Mouse (Mus musculus) bone marrow macrophage, adult 2 months (primary cell): ENCODE measurements around the gene Macrod2. TPM values are rescaled to one million over a fixed set of nuclear protein-coding genes. Genes with fewer than 3 reads are reported as not detected.

Source experiments
- H3K27ac ChIP-seq: 2 replicates; pipeline ENCODE4 v1.5.1; 2012; ENCODE audit warnings: low read depth, low read length; ENCODE audit not compliant: insufficient read depth
- H3K4me1 ChIP-seq: 2 replicates; pipeline ENCODE4 v1.6.1; 2012; ENCODE audit warnings: low read length; ENCODE audit not compliant: control insufficient read depth, insufficient read depth
- H3K4me3 ChIP-seq: 2 replicates; pipeline ENCODE4 v1.5.1; 2012; ENCODE audit warnings: mild to moderate bottlenecking, low read length, moderate library complexity; ENCODE audit not compliant: insufficient read depth
- CTCF ChIP-seq: IDR thresholded peaks from 2 replicates; pipeline ENCODE4 v1.5.1; 2012; ENCODE audit warnings: low read depth, mild to moderate bottlenecking, low read length, moderate library complexity
- POLR2A ChIP-seq: IDR thresholded peaks from 2 replicates; pipeline ENCODE4 v1.6.1; 2012; ENCODE audit warnings: mild to moderate bottlenecking, low read depth, low read length, borderline replicate concordance
- polyA plus RNA-seq: library from polyadenylated mRNA; stranded (reverse); fragments of >200 nt; gene quantifications from 2 replicates; pipeline ENCODE4 v1.2.4, GENCODE M21; 2012; ENCODE audit not compliant: missing spikeins, insufficient read depth, insufficient read length

Macrod2 gene
- polyA plus RNA-seq, 1 experiment = 3.0 TPM

DNA sequence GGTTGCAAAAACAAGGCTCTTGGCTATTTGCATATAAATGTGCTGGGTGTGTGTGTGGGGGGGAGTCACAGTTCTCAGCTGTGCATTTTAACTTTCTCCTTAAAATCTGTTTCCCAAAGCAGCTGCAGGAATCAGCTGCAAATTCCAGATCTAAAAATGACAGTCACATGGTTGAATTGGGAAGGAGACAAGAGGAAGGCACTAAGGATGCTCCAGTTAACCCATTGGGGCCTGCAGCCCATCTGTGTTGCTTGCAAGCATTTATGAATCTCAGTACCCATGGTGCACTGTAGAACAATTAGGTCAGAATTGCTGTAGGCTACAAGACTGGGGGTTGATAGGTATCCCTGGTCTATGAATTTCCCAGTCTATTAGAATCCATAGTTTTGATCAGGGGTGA, 2008.3 kb downstream of the Macrod2 start:
- TF ChIP-seq CTCF (no peak), POLR2A (no peak)

DNA sequence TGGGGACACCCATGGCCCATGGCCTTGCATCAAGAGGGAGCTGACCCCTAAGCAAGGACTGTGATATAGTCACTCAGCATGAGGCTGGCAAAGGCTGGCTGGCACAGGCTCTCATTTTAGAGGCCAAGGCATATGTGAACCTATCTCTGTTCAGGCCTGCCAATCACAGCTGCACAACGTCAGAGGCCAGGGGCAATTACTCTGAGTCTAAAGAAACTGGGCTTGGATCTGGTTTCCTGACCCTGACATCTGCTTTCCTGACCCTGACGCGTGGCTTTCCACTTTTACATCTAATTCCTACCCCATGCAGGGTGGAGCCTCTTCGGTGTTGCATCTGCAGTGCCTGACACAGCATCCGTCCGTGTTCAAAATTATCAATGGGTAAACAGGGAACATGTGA, 2009.2 kb downstream of the Macrod2 start:
- Histone ChIP-seq H3K4me1 (no peaks in the 10 kb centered on the region), H3K27ac (no peak overlapping the region), H3K4me3 (no peak overlapping the region)
- TF ChIP-seq CTCF (no peak), POLR2A (no peak)

More for the DNA sequence above, 2008.3 kb downstream of the Macrod2 start:
- Histone ChIP-seq H3K27ac (no peak overlapping the region), H3K4me3 (no peak overlapping the region), H3K4me1 (no peaks in the 10 kb centered on the region)

- no peak overlapping the region for H3K4me3 ChIP-seq
- H3K27ac ChIP-seq = no peak overlapping the region
- TF ChIP-seq CTCF (no peak), POLR2A (no peak)
- no peaks in the 10 kb centered on the region for H3K4me1 ChIP-seq
Observed at GRCm38 (mm10) chr2:142407341-142407740, 2012.2 kb downstream of the Macrod2 start.

DNA sequence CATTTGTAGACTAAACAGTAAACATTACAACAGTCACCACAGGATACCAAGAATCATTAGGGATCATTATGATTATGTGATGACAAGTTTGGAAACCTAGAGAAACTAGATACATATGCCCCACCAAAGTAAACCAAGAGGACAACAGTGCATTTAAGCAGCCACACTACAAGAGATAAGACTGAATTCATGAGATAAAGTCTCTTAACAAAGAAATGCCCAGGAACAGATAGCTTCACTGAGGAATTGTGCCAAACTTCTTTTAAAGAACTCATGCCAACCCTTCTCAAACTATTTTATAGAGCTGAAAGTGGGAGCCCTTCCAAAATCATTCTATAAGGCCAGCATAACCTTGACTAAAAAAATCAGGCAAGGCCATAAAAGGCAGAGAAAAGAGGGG, 2015.0 kb downstream of the Macrod2 start:
- TF ChIP-seq CTCF (no peak), POLR2A (no peak)
- Histone ChIP-seq H3K27ac (no peak overlapping the region), H3K4me3 (no peak overlapping the region), H3K4me1 (no peaks in the 10 kb centered on the region)

DNA sequence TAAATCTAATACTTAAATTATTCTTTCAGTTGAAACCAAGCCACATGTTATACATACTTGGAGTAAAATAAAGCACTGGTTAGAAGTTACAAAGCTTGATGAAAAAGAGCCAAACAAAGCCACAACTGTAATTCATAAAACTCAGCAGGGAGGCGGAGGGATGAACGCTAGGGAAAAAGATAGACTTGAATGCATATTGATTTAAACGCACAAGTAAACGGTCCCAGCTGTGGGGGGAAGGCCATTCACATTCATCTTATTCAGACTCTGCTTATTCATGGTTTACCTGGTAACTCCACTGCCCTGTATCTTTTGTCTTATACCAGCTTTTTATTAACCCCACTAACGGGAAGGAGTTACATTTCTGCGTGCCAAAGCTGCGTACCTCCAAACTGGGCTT, 2038.0 kb downstream of the Macrod2 start:
- H3K4me3 ChIP-seq = no peak overlapping the region
- H3K4me1 ChIP-seq = no peaks in the 10 kb centered on the region
- no peak overlapping the region for H3K27ac ChIP-seq
- no peak for TF ChIP-seq CTCF
- no peak for TF ChIP-seq POLR2A

DNA sequence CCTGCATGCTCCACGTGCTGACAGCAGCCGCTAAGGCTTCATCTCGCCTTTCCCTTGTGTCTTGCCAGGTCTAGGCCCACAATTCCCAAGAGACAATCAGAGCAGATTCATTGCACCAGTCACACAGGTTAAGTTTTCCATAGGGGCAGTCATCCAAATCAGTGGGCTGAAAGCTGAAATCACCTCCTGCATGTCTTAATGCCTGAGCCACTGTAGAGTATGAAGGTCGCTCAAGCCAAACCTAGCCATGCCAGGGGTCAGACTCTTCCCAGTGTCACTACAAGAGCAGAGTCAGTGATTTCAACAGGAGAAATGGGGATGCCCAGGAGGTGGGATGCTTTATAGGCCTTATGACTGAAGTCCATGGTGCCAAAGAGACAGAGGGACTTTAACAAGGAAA, 2039.6 kb downstream of the Macrod2 start:
- H3K4me1 ChIP-seq = no peaks in the 10 kb centered on the region
- no peak overlapping the region for H3K4me3 ChIP-seq
- TF ChIP-seq CTCF (no peak), POLR2A (no peak)
- no peak overlapping the region for H3K27ac ChIP-seq

- no peak for TF ChIP-seq CTCF
- TF ChIP-seq POLR2A = no peak
- no peaks in the 10 kb centered on the region for H3K4me1 ChIP-seq
Observed at GRCm38 (mm10) chr2:142437606-142438461, 2042.7 kb downstream of the Macrod2 start.

More at GRCm38 (mm10) chr2:142437606-142438461, 2042.7 kb downstream of the Macrod2 start:
- H3K4me3 ChIP-seq = no peak overlapping the region
- H3K27ac ChIP-seq = no peak overlapping the region

Other genes starting within 250 kb of the Macrod2 start
- gene Gm17374, start 243.3 kb upstream of the Macrod2 start, polyA plus RNA-seq = not detected in 2 replicates
- gene Esf1, start 224.7 kb upstream of the Macrod2 start, polyA plus RNA-seq = 16.7 and 17.3 TPM in 2 replicates
- 7.4 and 10.4 TPM in 2 replicates for gene Ndufaf5, start 224.7 kb upstream of the Macrod2 start, polyA plus RNA-seq
- gene Sel1l2, start 5.6 kb upstream of the Macrod2 start, polyA plus RNA-seq = not detected in 2 replicates